Mouse (Mus musculus) limb, embryonic 14.5 days (tissue): Measurements from ENCODE around the gene Ptprn2. TPM values are rescaled to one million over a fixed set of nuclear protein-coding genes. Genes with fewer than 3 reads are reported as not detected.

Experiments
- ATAC-seq: fragments of 200-750 bp; cut with Nextera tagmentation; 2 replicates; pipeline ENCODE4 v1.8.0; 2017; ENCODE audit warnings: low read depth, moderate number of reproducible peaks, moderate TSS enrichment; ENCODE audit not compliant: low FRiP score
- DNase-seq: peaks from one replicate; pipeline ENCODE4 v3.0.0-alpha.2; 2015; ENCODE audit warnings: low spot score
- H3K27ac ChIP-seq: fragments of 300-500 bp; sonication (generic); replicated peaks from 2 replicates; pipeline ENCODE4 v1.5.1; 2014; ENCODE audit warnings: low read depth, mild to moderate bottlenecking, low read length, moderate library complexity, mixed read lengths
- H3K27me3 ChIP-seq: fragments of 300-500 bp; sonication (generic); 2 replicates; pipeline ENCODE4 v1.6.1; 2014; ENCODE audit warnings: low read length, mixed read lengths; ENCODE audit not compliant: control insufficient read depth, insufficient read depth
- H3K36me3 ChIP-seq: fragments of 300-500 bp; sonication (generic); 2 replicates; pipeline ENCODE4 v1.6.1; 2014; ENCODE audit warnings: mild to moderate bottlenecking, low read length, moderate library complexity, mixed read lengths; ENCODE audit not compliant: control insufficient read depth, insufficient read depth
- H3K4me1 ChIP-seq: fragments of 300-500 bp; sonication (generic); 2 replicates; pipeline ENCODE4 v1.6.1; 2014; ENCODE audit warnings: antibody characterized with exemption, low read length, mixed read lengths; ENCODE audit not compliant: control insufficient read depth, insufficient read depth
- H3K4me2 ChIP-seq: fragments of 300-500 bp; sonication (generic); replicated peaks from 2 replicates; pipeline ENCODE4 v1.6.1; 2014; ENCODE audit warnings: low read depth, mild to moderate bottlenecking, low read length, moderate library complexity; ENCODE audit not compliant: severe bottlenecking
- H3K4me3 ChIP-seq: fragments of 300-500 bp; sonication (generic); replicated peaks from 2 replicates; pipeline ENCODE4 v1.5.1; 2014; ENCODE audit warnings: low read length
- H3K9ac ChIP-seq: fragments of 300-500 bp; sonication (generic); 2 replicates; pipeline ENCODE4 v1.6.1; 2014; ENCODE audit warnings: mild to moderate bottlenecking, low read depth, low read length, moderate library complexity; ENCODE audit not compliant: severe bottlenecking
- H3K9me3 ChIP-seq: fragments of 300-500 bp; sonication (generic); 2 replicates; pipeline ENCODE4 v1.6.1; 2016; ENCODE audit warnings: low read length; ENCODE audit not compliant: control insufficient read depth
- POLR2A ChIP-seq: fragments of 200-500 bp; IDR thresholded peaks from 2 replicates; pipeline ENCODE4 v1.8.0; 2012; ENCODE audit warnings: inconsistent platforms, mild to moderate bottlenecking, moderate library complexity, borderline replicate concordance; ENCODE audit not compliant: insufficient read depth, insufficient read length; ENCODE audit errors: extremely low read depth
- WGBS: fragments of 180-500 bp; shearing (Covaris S2); extraction: QIAGEN DNeasy Blood & Tissue Kit; methylation state at CpG from one replicate; pipeline ENCODE4 v1.1.7; 2014; 5-methylcytosine and 5-hydroxymethylcytosine counted together
- polyA plus RNA-seq, 2 experiments: library from polyadenylated mRNA; depleted of rRNA in 1 of 2; stranded (reverse) in 1 of 2; unstranded in 1 of 2; fragments of >200 nt; fragmentation: Nextera tagmentation in 1 of 2; extraction: Ambion mirVana in 1 of 2; gene quantifications; 2 replicates each; pipeline versions ENCODE4 v1.2.1 to v1.2.3; 2012 to 2014

Gene Ptprn2
- polyA plus RNA-seq, 2 experiments, result 0.08 to 0.65 TPM

GRCm38 (mm10) chr12:117231850-117232249, 746.3 kb downstream of the Ptprn2 start:
- no peak for DNase-seq
- no peak overlapping the region for H3K27ac ChIP-seq
- no peaks in the 10 kb centered on the region for H3K4me1 ChIP-seq
- no peak overlapping the region for H3K4me3 ChIP-seq
- TF ChIP-seq POLR2A, result no peak
- no peak overlapping the region for H3K4me2 ChIP-seq
- no peak for ATAC-seq
- no peaks in the 10 kb centered on the region for H3K36me3 ChIP-seq
- no peaks in the 10 kb centered on the region for H3K27me3 ChIP-seq
- H3K9ac ChIP-seq, result no peak overlapping the region
- no peaks in the 10 kb centered on the region for H3K9me3 ChIP-seq
- 37% methylated on average over 5 of the region's 5 CpGs for WGBS

- TF ChIP-seq POLR2A, result no peak
- DNase-seq, result no peak
- H3K9me3 ChIP-seq, result no peaks in the 10 kb centered on the region
- no peak overlapping the region for H3K27ac ChIP-seq
- H3K4me3 ChIP-seq, result no peak overlapping the region
- no peak overlapping the region for H3K9ac ChIP-seq
- H3K27me3 ChIP-seq, result no peaks in the 10 kb centered on the region
- H3K4me2 ChIP-seq, result no peak overlapping the region
- H3K36me3 ChIP-seq, result no peaks in the 10 kb centered on the region
- H3K4me1 ChIP-seq, result no peaks in the 10 kb centered on the region
- no peak for ATAC-seq
Measured at GRCm38 (mm10) chr12:117235114-117235513, 749.6 kb downstream of the Ptprn2 start.

- no peak for ATAC-seq
- 84% methylated on average over 4 of the region's 4 CpGs for WGBS
Measured at GRCm38 (mm10) chr12:117236020-117236734, 750.7 kb downstream of the Ptprn2 start.

GRCm38 (mm10) chr12:117236981-117237380, 751.5 kb downstream of the Ptprn2 start:
- no peaks in the 10 kb centered on the region for H3K9me3 ChIP-seq
- H3K4me1 ChIP-seq, result no peaks in the 10 kb centered on the region
- 70% methylated on average over 3 of the region's 3 CpGs for WGBS
- H3K9ac ChIP-seq, result no peak overlapping the region
- DNase-seq (no peak), ATAC-seq (no peak)
- H3K4me2 ChIP-seq, result no peak overlapping the region
- TF ChIP-seq POLR2A, result no peak
- no peaks in the 10 kb centered on the region for H3K27me3 ChIP-seq
- H3K36me3 ChIP-seq, result no peaks in the 10 kb centered on the region
- H3K4me3 ChIP-seq, result no peak overlapping the region
- no peak overlapping the region for H3K27ac ChIP-seq

More at GRCm38 (mm10) chr12:117236020-117236734, 750.7 kb downstream of the Ptprn2 start:
- no peak for DNase-seq
- Histone ChIP-seq H3K9ac (no peak overlapping the region), H3K4me2 (no peak overlapping the region), H3K4me3 (no peak overlapping the region), H3K4me1 (no peaks in the 10 kb centered on the region), H3K27ac (no peak overlapping the region), H3K9me3 (no peaks in the 10 kb centered on the region), H3K27me3 (no peaks in the 10 kb centered on the region), H3K36me3 (no peaks in the 10 kb centered on the region)
- TF ChIP-seq POLR2A, result no peak

GRCm38 (mm10) chr12:117239927-117240715, 754.6 kb downstream of the Ptprn2 start:
- Histone ChIP-seq H3K9ac (no peak overlapping the region), H3K27ac (no peak overlapping the region), H3K36me3 (no peaks in the 10 kb centered on the region), H3K4me3 (no peak overlapping the region), H3K27me3 (no peaks in the 10 kb centered on the region), H3K4me2 (no peak overlapping the region), H3K9me3 (no peaks in the 10 kb centered on the region), H3K4me1 (no peaks in the 10 kb centered on the region)
- TF ChIP-seq POLR2A, result no peak
- DNase-seq (no peak), ATAC-seq (no peak)
- 76% methylated on average over 9 of the region's 9 CpGs for WGBS
